Mouse (Mus musculus): ENCODE measurements at regions not wholly inside any gene's neighbourhood (a gene's known extent, or its start where the extent isn't known, plus 50 kb on each side); places are given as distances from the start of the nearest gene placed in this dataset.

DNA sequence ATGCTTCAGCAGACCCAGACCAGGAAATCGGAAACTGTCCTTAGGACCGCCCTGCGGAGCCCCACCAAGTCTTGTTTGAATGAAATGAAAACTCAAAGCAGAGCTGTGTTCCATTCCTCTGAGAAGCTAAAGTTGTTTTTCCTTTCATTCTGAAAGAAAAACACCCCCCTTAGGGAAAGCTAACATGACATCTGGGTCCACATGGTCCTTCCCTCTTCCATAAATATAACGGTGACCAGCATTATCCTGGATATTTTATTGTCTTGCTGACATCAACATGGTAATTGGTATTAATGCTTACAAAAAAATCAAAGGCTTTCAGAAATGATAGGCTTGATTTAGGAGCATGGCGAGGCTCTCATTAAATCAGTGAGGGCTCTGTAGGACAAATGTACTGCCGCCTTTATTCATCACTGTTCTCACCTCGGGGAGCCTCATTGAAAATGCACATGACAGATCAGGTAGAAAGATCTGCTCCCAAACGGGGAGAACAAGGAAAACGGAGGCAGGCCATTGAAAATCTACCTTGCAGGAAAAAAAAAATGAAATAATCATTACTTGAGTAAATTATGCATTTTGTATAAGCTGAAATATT lies 381.0 kb upstream of the Klf12 start:
- H3K4me2 ChIP-seq (ENCODE audit: low read depth) = no peak overlapping the region
- H3ac ChIP-seq (ENCODE audit: control insufficient read depth, insufficient read length) = no peak overlapping the region
- H3K27me3 ChIP-seq (ENCODE audit: control insufficient read depth, insufficient read depth, insufficient read length) = no peaks in the 10 kb centered on the region
- H3K4me3 ChIP-seq = no peak overlapping the region
- no peaks in the 10 kb centered on the region for H3K36me3 ChIP-seq (ENCODE audit: control insufficient read depth, insufficient read depth)
- TF ChIP-seq POLR2A (IDR thresholded peaks at IDR 0.05; ENCODE audit: insufficient read length, low read depth) = no peak
- no peak for TF ChIP-seq USF1 (IDR thresholded peaks at IDR 0.05; ENCODE audit: low read depth)
- TF ChIP-seq MYOD1 (IDR thresholded peaks at IDR 0.05; ENCODE audit: control insufficient read depth in 1 of 3, insufficient read length in 2 of 3, low read depth in 2 of 3) = no peak
- no peak for TF ChIP-seq TCF3 (IDR thresholded peaks at IDR 0.05; ENCODE audit: insufficient read length, low read depth)
- no peak for TF ChIP-seq E2F4 (IDR thresholded peaks at IDR 0.05; ENCODE audit: insufficient read depth)
- no peak for TF ChIP-seq REST (IDR thresholded peaks at IDR 0.05; ENCODE audit: insufficient read depth, insufficient read length)
- TF ChIP-seq CEBPB (IDR thresholded peaks at IDR 0.05; ENCODE audit: insufficient read depth, poor library complexity, severe bottlenecking) = no peak
- TF ChIP-seq MYOG (IDR thresholded peaks at IDR 0.05; ENCODE audit: control insufficient read depth in 1 of 3, insufficient read depth in 1 of 3, insufficient read length in 2 of 3, low read depth in 2 of 3) = no peak
- no peaks in the 10 kb centered on the region for H3K79me2 ChIP-seq (ENCODE audit: control insufficient read depth, insufficient read depth)

GRCm38 (mm10) chr14:100664180-100664579 lies 379.7 kb upstream of the Klf12 start:
- Histone ChIP-seq H3K27me3 (ENCODE audit: control insufficient read depth, insufficient read depth, insufficient read length) (no peaks in the 10 kb centered on the region), H3K4me3 (no peak overlapping the region), H3ac (ENCODE audit: control insufficient read depth, insufficient read length) (no peak overlapping the region), H3K79me2 (ENCODE audit: control insufficient read depth, insufficient read depth) (no peaks in the 10 kb centered on the region), H3K4me2 (ENCODE audit: low read depth) (no peak overlapping the region), H3K36me3 (ENCODE audit: control insufficient read depth, insufficient read depth) (no peaks in the 10 kb centered on the region)
- TF ChIP-seq POLR2AphosphoS2 (IDR thresholded peaks at IDR 0.05; ENCODE audit: insufficient read length, low read depth) (no peak), MYOG (IDR thresholded peaks at IDR 0.05; ENCODE audit: control insufficient read depth in 1 of 3, insufficient read depth in 1 of 3, insufficient read length in 2 of 3, low read depth in 2 of 3) (no peak)

DNA sequence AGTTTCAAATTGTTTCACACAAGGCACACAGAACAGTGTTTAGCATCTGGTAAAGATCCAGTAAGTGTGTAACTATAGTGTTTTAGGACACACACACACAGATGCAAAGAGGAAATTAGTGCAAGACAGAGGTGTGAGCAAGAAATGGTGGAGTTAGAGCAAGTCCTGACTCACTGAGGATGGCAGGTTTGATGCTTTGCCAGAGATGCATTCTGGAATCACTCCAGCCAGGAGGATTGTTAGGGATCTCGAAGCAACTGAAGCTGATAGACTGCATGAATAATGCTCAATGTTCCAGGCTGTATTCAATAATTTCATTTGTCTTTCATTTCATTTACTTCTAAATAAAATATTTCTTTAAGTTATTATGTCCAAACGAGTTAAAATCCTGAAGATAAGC lies 357.6 kb upstream of the Klf12 start:
- Histone ChIP-seq H3K36me3 (ENCODE audit: control insufficient read depth, insufficient read depth) (no peaks in the 10 kb centered on the region), H3ac (ENCODE audit: control insufficient read depth, insufficient read length) (no peak overlapping the region), H3K27me3 (ENCODE audit: control insufficient read depth, insufficient read depth, insufficient read length) (no peaks in the 10 kb centered on the region), H3K79me2 (ENCODE audit: control insufficient read depth, insufficient read depth) (no peaks in the 10 kb centered on the region), H3K4me3 (no peak overlapping the region), H3K4me2 (ENCODE audit: low read depth) (no peak overlapping the region)
- TF ChIP-seq MYOG (IDR thresholded peaks at IDR 0.05; ENCODE audit: control insufficient read depth in 1 of 3, insufficient read depth in 1 of 3, insufficient read length in 2 of 3, low read depth in 2 of 3) (no peak), POLR2A (IDR thresholded peaks at IDR 0.05; ENCODE audit: insufficient read length, low read depth) (no peak), USF1 (IDR thresholded peaks at IDR 0.05; ENCODE audit: low read depth) (no peak), MAX (IDR thresholded peaks at IDR 0.05; ENCODE audit: low read depth) (no peak), POLR2AphosphoS2 (IDR thresholded peaks at IDR 0.05; ENCODE audit: insufficient read length, low read depth) (no peak)

- H3K79me2 ChIP-seq (ENCODE audit: control insufficient read depth, insufficient read depth) = no peaks in the 10 kb centered on the region
- H3K4me3 ChIP-seq = no peak overlapping the region
- H3ac ChIP-seq (ENCODE audit: control insufficient read depth, insufficient read length) = no peak overlapping the region
- no peak overlapping the region for H3K4me2 ChIP-seq (ENCODE audit: low read depth)
- H3K27me3 ChIP-seq (ENCODE audit: control insufficient read depth, insufficient read depth, insufficient read length) = no peaks in the 10 kb centered on the region
- TF ChIP-seq POLR2A (IDR thresholded peaks at IDR 0.05; ENCODE audit: insufficient read length, low read depth) (no peak), CEBPB (IDR thresholded peaks at IDR 0.05; ENCODE audit: insufficient read depth, poor library complexity, severe bottlenecking) (no peak), REST (IDR thresholded peaks at IDR 0.05; ENCODE audit: insufficient read depth, insufficient read length) (no peak), TCF12 (IDR thresholded peaks at IDR 0.05; ENCODE audit: insufficient read depth, poor library complexity, severe bottlenecking) (no peak), MYOG (IDR thresholded peaks at IDR 0.05; ENCODE audit: control insufficient read depth in 1 of 3, insufficient read depth in 1 of 3, insufficient read length in 2 of 3, low read depth in 2 of 3) (no peak), USF1 (IDR thresholded peaks at IDR 0.05; ENCODE audit: low read depth) (no peak), SRF (IDR thresholded peaks at IDR 0.05; ENCODE audit: control insufficient read depth, insufficient read length, low read depth) (no peak), E2F4 (IDR thresholded peaks at IDR 0.05; ENCODE audit: insufficient read depth) (no peak), TCF3 (IDR thresholded peaks at IDR 0.05; ENCODE audit: insufficient read length, low read depth) (no peak), MYOD1 (IDR thresholded peaks at IDR 0.05; ENCODE audit: control insufficient read depth in 1 of 3, insufficient read length in 2 of 3, low read depth in 2 of 3) (no peak), MAX (IDR thresholded peaks at IDR 0.05; ENCODE audit: low read depth) (no peak), POLR2AphosphoS2 (IDR thresholded peaks at IDR 0.05; ENCODE audit: insufficient read length, low read depth) (no peak)
- H3K36me3 ChIP-seq (ENCODE audit: control insufficient read depth, insufficient read depth) = no peaks in the 10 kb centered on the region
Observed at GRCm38 (mm10) chr14:100634521-100634920, 350.0 kb upstream of the Klf12 start.

DNA sequence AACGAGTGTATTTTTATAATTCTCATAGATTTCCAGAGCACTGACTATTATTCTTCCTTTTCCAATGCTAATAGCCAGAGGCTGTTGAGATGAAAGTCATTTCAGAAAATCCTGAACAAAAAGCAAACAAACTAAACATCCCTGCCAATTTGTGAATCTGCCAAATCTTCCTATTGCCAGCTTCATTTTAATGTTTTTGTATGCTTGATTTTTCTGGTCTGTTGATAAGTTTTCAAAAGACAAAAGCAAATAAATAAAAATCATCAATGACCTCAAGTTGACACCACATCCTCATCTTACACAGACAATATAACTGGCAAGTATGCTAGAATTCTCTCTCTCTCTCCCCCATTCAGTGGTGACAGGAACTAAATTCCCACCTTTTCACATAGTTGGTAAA lies 347.2 kb upstream of the Klf12 start:
- H3K4me2 ChIP-seq (ENCODE audit: low read depth) = no peak overlapping the region
- no peak for TF ChIP-seq MAX (IDR thresholded peaks at IDR 0.05; ENCODE audit: low read depth)
- TF ChIP-seq POLR2AphosphoS2 (IDR thresholded peaks at IDR 0.05; ENCODE audit: insufficient read length, low read depth) = no peak
- TF ChIP-seq MYOD1 (IDR thresholded peaks at IDR 0.05; ENCODE audit: control insufficient read depth in 1 of 3, insufficient read length in 2 of 3, low read depth in 2 of 3) = no peak
- TF ChIP-seq SRF (IDR thresholded peaks at IDR 0.05; ENCODE audit: control insufficient read depth, insufficient read length, low read depth) = no peak
- TF ChIP-seq USF1 (IDR thresholded peaks at IDR 0.05; ENCODE audit: low read depth) = no peak
- TF ChIP-seq TCF3 (IDR thresholded peaks at IDR 0.05; ENCODE audit: insufficient read length, low read depth) = no peak
- no peak for TF ChIP-seq POLR2A (IDR thresholded peaks at IDR 0.05; ENCODE audit: insufficient read length, low read depth)
- no peak for TF ChIP-seq TCF12 (IDR thresholded peaks at IDR 0.05; ENCODE audit: insufficient read depth, poor library complexity, severe bottlenecking)
- H3ac ChIP-seq (ENCODE audit: control insufficient read depth, insufficient read length) = no peak overlapping the region
- no peak overlapping the region for H3K4me3 ChIP-seq
- no peaks in the 10 kb centered on the region for H3K79me2 ChIP-seq (ENCODE audit: control insufficient read depth, insufficient read depth)
- no peaks in the 10 kb centered on the region for H3K36me3 ChIP-seq (ENCODE audit: control insufficient read depth, insufficient read depth)
- no peaks in the 10 kb centered on the region for H3K27me3 ChIP-seq (ENCODE audit: control insufficient read depth, insufficient read depth, insufficient read length)

Measured in myocyte (in vitro differentiated cells).